Mouse (Mus musculus): ENCODE results near the gene Mdh1b.

GRCm38 (mm10) chr1:63776902-63777630 is 46.9 kb upstream of the Mdh1b start:
- TF ChIP-seq CTCF (IDR thresholded peaks at IDR 0.05; ENCODE audit: low read depth), result no peak
- no peak for TF ChIP-seq EP300 (optimal IDR thresholded peaks at IDR 0.05)
